20 mouse cellular contexts compared by ENCODE assay signal in genomic region chr3:99793622-99794021, GRCm38 (mm10).
"Had no signal": no experiment of that assay in that cellular context is flagged by ENCODE, and none has a peak within 500 bp of the region (broad histone marks: within the 10 kb centered on the region; RNA-seq: fewer than 3 reads in every experiment).

No protein-coding gene starts in this region.

- H3K27ac ChIP-seq: liver, embryonic 12.5 days; liver, embryonic 14.5 days; midbrain, embryonic 13.5 days; midbrain, embryonic 15.5 days; neural tube, embryonic 13.5 days; neural tube, embryonic 15.5 days; stomach, embryonic 15.5 days; stomach, postnatal 0 days had no signal

- H3K4me3 ChIP-seq: liver, embryonic 12.5 days; megakaryocyte, embryonic 14.5 days; midbrain, embryonic 13.5 days; midbrain, embryonic 15.5 days; neural tube, embryonic 13.5 days; neural tube, embryonic 15.5 days; stomach, embryonic 15.5 days had no signal

- H3K27me3 ChIP-seq: liver, embryonic 12.5 days; megakaryocyte, embryonic 14.5 days; midbrain, embryonic 13.5 days; midbrain, embryonic 15.5 days; neural tube, embryonic 13.5 days; neural tube, embryonic 15.5 days; stomach, embryonic 15.5 days had no signal

- H3K9me3 ChIP-seq: liver, embryonic 12.5 days; midbrain, embryonic 13.5 days; midbrain, embryonic 15.5 days; neural tube, embryonic 13.5 days; neural tube, embryonic 15.5 days; stomach, embryonic 15.5 days had no signal

- H3K9ac ChIP-seq: liver, embryonic 12.5 days; liver, embryonic 14.5 days; midbrain, embryonic 13.5 days; midbrain, embryonic 15.5 days; neural tube, embryonic 13.5 days; neural tube, embryonic 15.5 days; stomach, embryonic 15.5 days had no signal

- H3K4me2 ChIP-seq: liver, embryonic 12.5 days; midbrain, embryonic 11.5 days; midbrain, embryonic 13.5 days; midbrain, embryonic 15.5 days; neural tube, embryonic 13.5 days; neural tube, embryonic 15.5 days; stomach, embryonic 15.5 days had no signal

- H3K36me3 ChIP-seq: liver, embryonic 12.5 days; midbrain, embryonic 13.5 days; midbrain, embryonic 15.5 days; neural tube, embryonic 13.5 days; neural tube, embryonic 15.5 days; stomach, embryonic 15.5 days had no signal

- H3K4me1 ChIP-seq: liver, embryonic 12.5 days; megakaryocyte, embryonic 14.5 days; midbrain, embryonic 13.5 days; midbrain, embryonic 15.5 days; neural tube, embryonic 13.5 days; neural tube, embryonic 15.5 days; stomach, embryonic 15.5 days had no signal

- DNase-seq: lung, adult 2 months; lung, postnatal 14 days; lung, postnatal 4 days; retina, postnatal 1 day; right cerebral cortex, adult 18-20 months; right cerebral cortex, postnatal 25 days; right cerebral cortex, postnatal 4 days; thymus, postnatal 14 days; thymus, postnatal 36 days had no signal

- ATAC-seq: liver, embryonic 12.5 days; lung, postnatal 0 days; midbrain, embryonic 13.5 days; midbrain, embryonic 15.5 days had no signal
